Mouse (Mus musculus): ENCODE results near the gene Psmc5.

The Psmc5 gene

DNA sequence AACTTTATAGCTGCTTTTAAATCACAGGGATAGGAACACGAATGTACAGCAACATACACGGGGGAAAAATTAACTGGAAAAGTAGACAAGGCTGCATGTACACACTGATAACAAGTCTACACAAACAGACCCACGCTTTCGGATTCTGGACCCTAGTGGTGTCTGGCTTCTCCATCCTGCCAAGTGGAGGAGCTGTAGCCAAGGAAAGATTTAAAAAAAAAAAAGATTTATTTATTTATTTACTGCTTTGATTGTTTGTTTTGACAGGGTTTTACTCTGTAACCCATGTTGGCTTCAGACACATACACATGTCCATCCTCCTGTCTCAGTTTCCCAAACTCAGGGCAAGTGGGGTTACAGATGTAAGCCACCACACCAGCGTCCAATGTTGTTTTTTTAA is 51.5 kb downstream of the Psmc5 start:
- DNase-seq (ENCODE audit: low read depth): no peak

DNA sequence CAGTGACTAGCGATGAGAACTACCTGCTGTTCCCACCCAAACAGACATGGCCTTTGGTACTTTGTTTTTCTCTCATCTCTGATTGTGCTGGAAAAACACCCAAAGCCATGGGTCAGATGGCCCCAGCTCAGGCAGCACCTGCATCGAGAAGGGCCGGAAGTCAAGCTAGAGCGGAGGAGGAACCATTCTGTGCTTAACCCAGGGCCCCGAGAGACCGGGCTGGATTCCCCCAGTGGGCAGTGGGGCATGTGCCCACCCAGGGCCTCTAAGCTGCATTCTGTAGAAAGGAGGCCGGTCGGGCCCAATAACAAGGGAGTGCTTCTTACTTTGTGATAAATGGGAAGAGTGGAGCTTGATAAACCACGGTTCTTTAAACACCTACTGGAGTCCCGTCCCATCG is 52.2 kb downstream of the Psmc5 start:
- DNase-seq (ENCODE audit: low read depth): no peak

DNA sequence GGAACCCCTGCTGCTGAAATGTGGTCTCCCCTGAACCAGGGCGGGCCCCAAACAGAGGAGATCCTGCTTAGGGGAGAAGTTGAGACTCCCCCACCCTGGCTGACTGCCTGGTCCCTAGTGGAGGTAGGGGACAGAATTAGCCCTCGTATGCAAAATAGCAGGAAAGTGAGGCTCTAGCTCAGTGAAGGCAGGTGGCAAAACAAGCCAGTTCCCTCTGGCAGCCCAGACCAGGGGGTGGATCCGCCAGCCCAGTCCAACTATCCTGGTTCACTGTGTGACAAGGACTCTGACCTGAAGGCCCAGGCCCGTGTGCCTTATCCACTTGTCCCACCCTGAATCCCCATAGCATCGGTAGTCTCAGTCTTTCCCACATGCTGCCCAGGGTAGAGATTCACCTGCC is 54.2 kb downstream of the Psmc5 start:
- no peak for DNase-seq (ENCODE audit: low read depth)

Measured in c-Kit-positive CD71-negative TER-119-negative erythroid progenitor cells, embryonic 14.5 days (primary cell).